ENCODE assay signal across 9 mouse cellular contexts in the genomic region with DNA sequence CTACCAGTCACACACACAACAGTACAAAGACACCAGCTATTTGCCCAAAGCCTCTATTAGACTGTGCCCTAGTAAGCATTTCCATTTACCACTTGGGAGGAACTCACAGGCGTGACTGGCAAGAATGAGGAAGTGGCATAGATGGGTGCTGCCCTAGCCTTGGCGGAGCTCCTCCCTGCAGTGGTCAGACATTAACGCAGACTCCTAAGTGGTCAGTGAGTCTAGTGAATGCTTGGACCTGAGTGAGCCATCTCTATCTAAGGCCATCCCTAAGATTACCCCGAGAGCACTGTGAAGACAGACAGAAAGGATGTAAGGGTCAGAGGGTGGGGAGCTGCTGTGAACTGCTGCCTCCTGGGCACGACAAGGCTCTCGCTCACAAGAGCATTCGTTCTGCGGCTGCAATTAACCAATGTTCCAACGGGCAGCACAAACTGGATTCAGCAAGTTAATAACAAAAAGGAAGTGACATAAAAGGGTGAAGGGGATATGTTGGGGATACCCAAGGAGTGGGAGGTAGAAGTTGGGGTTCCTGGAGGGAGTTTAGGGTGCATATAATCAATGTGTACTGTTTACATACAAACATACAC.
DNase-seq lines count a peak whose midpoint lies in the region; ATAC-seq and TF ChIP-seq lines count a peak whose summit lies in the region.
"Had no signal": no experiment of that assay in that cellular context is flagged by ENCODE, and none has a peak within 500 bp of the region (broad histone marks: within the 10 kb centered on the region; RNA-seq: fewer than 3 reads in every experiment).

No protein-coding gene starts in this region.

- POLR2A ChIA-PET in Patski (lab: Charles Lee) = no interaction called here

- H3K9ac ChIP-seq in kidney, embryonic 14.5 days (ENCODE audit: low read depth, low read length) = no peak overlapping the region
- H3K9ac ChIP-seq: heart, embryonic 15.5 days had no signal

- no peak overlapping the region for H3K27ac ChIP-seq in kidney, embryonic 14.5 days (ENCODE audit: low read depth, low read length)
- no peak overlapping the region for H3K27ac ChIP-seq in cerebellum, adult 2 months (ENCODE audit: insufficient read depth, low read length)

- peaks cover 19% of the 10 kb centered on the region; the same call in 1 of the 2 replicates for H3K4me1 ChIP-seq in kidney, embryonic 14.5 days (ENCODE audit: control insufficient read depth, insufficient read depth, low read length)
- H3K4me1 ChIP-seq in cerebellum, adult 2 months (ENCODE audit: control insufficient read depth, insufficient read depth, low read length) = no peaks in the 10 kb centered on the region

- no peaks in the 10 kb centered on the region for H3K27me3 ChIP-seq in kidney, embryonic 14.5 days (ENCODE audit: control insufficient read depth, insufficient read depth, low read length)
- no peaks in the 10 kb centered on the region for H3K27me3 ChIP-seq in Patski
- no peaks in the 10 kb centered on the region for H3K27me3 ChIP-seq in cerebellum, adult 2 months (ENCODE audit: control insufficient read depth, insufficient read depth, low read length)
- H3K27me3 ChIP-seq: heart, embryonic 15.5 days had no signal

- CTCF ChIA-PET in Patski (lab: Charles Lee) = interaction anchor here (0.9 kb wide), 1 partner anchor 14 kb away, joined by 3 read pairs; no protein-coding TSS in a partner anchor

- H3K9me3 ChIP-seq in kidney, embryonic 14.5 days (ENCODE audit: control insufficient read depth, low read length) = no peaks in the 10 kb centered on the region
- H3K9me3 ChIP-seq: heart, embryonic 15.5 days had no signal

- no peak overlapping the region for H3K4me2 ChIP-seq in kidney, embryonic 14.5 days (replicated peaks; ENCODE audit: low read depth, low read length)
- H3K4me2 ChIP-seq: heart, embryonic 15.5 days had no signal

- no peak for ATAC-seq in kidney, embryonic 14.5 days (ENCODE audit: low FRiP score, low TSS enrichment)
- ATAC-seq in Patski = peak; percentile 47
- peak; percentile 59 for ATAC-seq in megakaryocyte-erythroid progenitor cell, adult 5-6 weeks (replicated peaks; ENCODE audit: low FRiP score, low TSS enrichment, poor library complexity, severe bottlenecking)

- no peaks in the 10 kb centered on the region for H3K36me3 ChIP-seq in kidney, embryonic 14.5 days (ENCODE audit: control insufficient read depth, insufficient read depth, low read length)
- H3K36me3 ChIP-seq: heart, embryonic 15.5 days had no signal

- no peak overlapping the region for H3K4me3 ChIP-seq in kidney, embryonic 14.5 days (ENCODE audit: low read length)
- H3K4me3 ChIP-seq in cerebellum, adult 2 months (replicated peaks; ENCODE audit: insufficient read depth, low read depth, low read length) = no peak overlapping the region
- H3K4me3 ChIP-seq: heart, embryonic 15.5 days had no signal

- in situ Hi-C loops in Patski (cut with MboI; ENCODE audit: low pct_unique_long_range_greater_than_20kb) = no loop called here

- TF ChIP-seq CTCF in Patski (IDR thresholded peaks at IDR 0.05) = no peak
- no peak for TF ChIP-seq CTCF in cerebellum, adult 2 months (IDR thresholded peaks at IDR 0.05; ENCODE audit: borderline replicate concordance, insufficient read depth, low read depth, low read length)

- 84% methylated on average over 9 of the region's 9 CpGs for whole genome bisulfite sequencing in kidney, embryonic 14.5 days
- 92% methylated on average over 9 of the region's 9 CpGs for WGBS in cerebellum, adult 2 months

- TF ChIP-seq POLR2A in cerebellum, adult 2 months (IDR thresholded peaks at IDR 0.05; ENCODE audit: borderline replicate concordance, insufficient read depth, low read length) = no peak

- DNase-seq in kidney, adult 11 months = peak; percentile 82
- DNase-seq in Patski (ENCODE audit: low read depth, low spot score) = no peak
- DNase-seq in kidney, postnatal 10 days = peak; percentile 63
- no peak for DNase-seq in cerebellum, adult 2 months
- no peak for DNase-seq in left cerebral cortex, adult 8-10 months (ENCODE audit: low spot score in 2 of 2)
- no peak for DNase-seq in cerebellum, postnatal 4 days (ENCODE audit: low spot score in 2 of 2)

Comparison
In these comparisons a context has a peak if more than half of its experiments do, and no peak if none do; other contexts are left out.
1. DNase-seq: peak in kidney, adult 11 months (single experiment) and kidney, postnatal 10 days (single experiment); none in Patski (single experiment), cerebellum, adult 2 months (0 of 2), left cerebral cortex, adult 8-10 months (0 of 2) and cerebellum, postnatal 4 days (0 of 2).